Mouse (Mus musculus) midbrain, embryonic 15.5 days (tissue): ENCODE measurements around the gene Nrg3. TPM values are rescaled to one million over a fixed set of nuclear protein-coding genes. Genes with fewer than 3 reads are reported as not detected.

Experiments used
- ATAC-seq: fragments of 200-750 bp; cut with Nextera tagmentation; replicated peaks from 2 replicates; pipeline ENCODE4 v1.8.0; 2017; ENCODE audit warnings: moderate TSS enrichment
- H3K27ac ChIP-seq: fragments of 300-500 bp; sonication (generic); 2 replicates; pipeline ENCODE4 v1.5.1; 2015; ENCODE audit warnings: mild to moderate bottlenecking, inconsistent platforms
- H3K27me3 ChIP-seq: fragments of 300-500 bp; sonication (generic); replicated peaks from 2 replicates; pipeline ENCODE4 v1.6.1; 2015; ENCODE audit warnings: inconsistent platforms
- H3K36me3 ChIP-seq: fragments of 300-500 bp; sonication (generic); replicated peaks from 2 replicates; pipeline ENCODE4 v1.6.1; 2015; ENCODE audit warnings: inconsistent platforms
- H3K4me1 ChIP-seq: fragments of 300-500 bp; sonication (generic); 2 replicates; pipeline ENCODE4 v1.6.1; 2015; ENCODE audit warnings: inconsistent platforms
- H3K4me2 ChIP-seq: fragments of 300-500 bp; sonication (generic); 2 replicates; pipeline ENCODE4 v1.6.1; 2015; ENCODE audit warnings: inconsistent platforms, mild to moderate bottlenecking, moderate library complexity
- H3K4me3 ChIP-seq: fragments of 300-500 bp; sonication (generic); 2 replicates; pipeline ENCODE4 v1.5.1; 2015; ENCODE audit warnings: mild to moderate bottlenecking, inconsistent platforms
- H3K9ac ChIP-seq: fragments of 300-500 bp; sonication (generic); 2 replicates; pipeline ENCODE4 v1.6.1; 2015; ENCODE audit warnings: mild to moderate bottlenecking, inconsistent platforms
- H3K9me3 ChIP-seq: fragments of 300-500 bp; sonication (generic); 2 replicates; pipeline ENCODE4 v1.6.1; 2016; ENCODE audit warnings: inconsistent platforms
- WGBS: fragments of 180-500 bp; shearing (Covaris S2); methylation state at CpG from one replicate; pipeline ENCODE4 v1.1.7; 2015; ENCODE audit warnings: mixed read lengths; 5-methylcytosine and 5-hydroxymethylcytosine counted together
- polyA plus RNA-seq: library from polyadenylated mRNA; unstranded; fragments of >200 nt; fragmentation: Nextera tagmentation; extraction: Ambion mirVana; gene quantifications from 2 replicates; pipeline ENCODE4 v1.2.1, GENCODE M21; 2015

Gene Nrg3
- polyA plus RNA-seq, 1 experiment from 2014 or later = 17.2 TPM

DNA sequence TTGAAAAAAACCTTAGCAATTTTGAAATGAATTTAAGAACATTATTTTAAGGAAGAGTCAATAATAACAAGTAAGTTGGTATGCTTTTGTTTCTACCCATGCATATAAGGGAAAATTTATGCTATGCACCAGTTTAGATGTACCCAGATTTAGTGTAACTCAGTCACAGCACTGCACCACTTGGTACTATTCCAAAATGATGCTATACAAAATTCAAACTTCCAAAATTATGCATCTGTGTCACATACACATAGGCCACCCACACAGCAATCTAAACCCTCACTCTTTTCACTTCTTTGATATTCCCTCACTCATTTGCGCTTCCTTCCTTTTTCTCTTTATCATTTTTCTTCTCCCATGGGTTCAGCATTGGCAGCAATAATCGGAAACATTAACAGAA lies 116.6 kb downstream of the Nrg3 start:
- H3K4me1 ChIP-seq = no peaks in the 10 kb centered on the region
- no peak overlapping the region for H3K4me3 ChIP-seq
- H3K9me3 ChIP-seq = no peaks in the 10 kb centered on the region
- no peak overlapping the region for H3K27ac ChIP-seq
- no peaks in the 10 kb centered on the region for H3K27me3 ChIP-seq
- no peak for ATAC-seq
- no peak overlapping the region for H3K9ac ChIP-seq
- no peak overlapping the region for H3K4me2 ChIP-seq
- WGBS = 89% methylated on average over 2 of the region's 2 CpGs
- no peaks in the 10 kb centered on the region for H3K36me3 ChIP-seq

DNA sequence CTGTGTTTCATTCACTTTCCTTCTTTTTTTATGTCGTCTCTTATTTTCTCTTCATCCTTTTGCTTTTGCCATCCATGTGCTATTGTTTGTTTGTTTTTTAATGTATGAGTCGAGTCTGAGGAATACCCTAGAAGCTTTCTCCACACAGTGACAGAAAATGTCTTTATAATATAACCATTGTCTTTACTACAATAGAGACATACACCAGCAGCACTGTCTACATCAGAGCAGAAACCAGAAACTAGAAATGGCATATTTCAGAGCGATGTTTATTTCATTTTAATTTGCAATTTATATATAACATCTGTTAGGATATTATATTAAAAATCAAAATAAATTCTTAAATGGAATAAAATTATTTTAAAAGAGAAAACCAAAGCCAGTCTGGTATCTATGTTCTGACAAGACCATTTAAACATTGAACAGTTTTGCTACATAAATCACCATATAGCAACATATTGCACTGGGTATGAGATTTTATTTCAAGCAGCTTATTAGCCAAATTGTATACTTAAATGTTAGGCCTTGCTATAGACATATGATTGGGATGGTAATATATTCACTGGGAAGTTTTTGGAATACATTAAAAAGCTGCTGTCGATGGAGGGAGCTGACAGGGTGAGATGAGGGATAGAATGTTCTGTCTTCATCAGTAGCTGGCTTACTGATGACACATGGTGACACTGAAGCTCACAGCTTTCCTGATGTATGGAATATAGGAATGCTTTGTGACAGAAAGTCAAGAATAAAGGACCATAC lies 120.7 kb downstream of the Nrg3 start:
- H3K27ac ChIP-seq = no peak overlapping the region

DNA sequence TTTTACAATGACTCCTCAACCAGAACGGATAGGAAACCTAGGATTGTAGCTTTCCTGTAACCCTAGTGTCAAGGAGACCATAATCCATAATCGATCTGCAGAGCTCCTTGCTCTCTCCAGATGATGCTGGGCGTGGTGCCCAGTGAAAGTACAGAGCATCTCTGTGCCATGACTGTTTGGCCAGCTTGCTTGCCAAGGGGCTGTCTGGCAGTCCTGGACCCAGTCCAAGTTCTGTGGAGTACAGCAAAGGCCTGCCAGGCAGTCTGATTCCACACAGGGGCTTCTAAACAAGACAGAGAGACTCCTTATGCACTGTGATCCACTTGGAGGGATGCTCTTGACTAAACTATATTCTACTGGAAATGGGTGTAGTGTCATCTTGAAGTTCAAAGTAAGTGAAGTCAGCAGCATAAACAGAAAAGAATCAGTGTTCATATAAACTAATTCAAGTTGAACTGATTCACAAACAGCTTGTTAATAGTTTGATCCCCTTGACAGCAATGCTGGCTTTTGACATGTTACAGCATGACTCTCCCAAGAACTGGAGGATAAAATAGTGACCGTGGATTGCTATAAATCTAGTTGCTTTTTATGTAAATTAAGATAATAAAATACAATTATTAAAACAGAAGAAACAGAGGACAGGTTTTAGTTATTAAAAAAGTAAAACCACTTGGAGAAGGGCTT lies 155.3 kb downstream of the Nrg3 start:
- no peak overlapping the region for H3K4me2 ChIP-seq
- H3K36me3 ChIP-seq = no peaks in the 10 kb centered on the region
- H3K4me1 ChIP-seq = no peaks in the 10 kb centered on the region
- H3K27ac ChIP-seq = no peak overlapping the region
- WGBS = 57% methylated on average over 4 of the region's 4 CpGs
- no peaks in the 10 kb centered on the region for H3K9me3 ChIP-seq
- peak; percentile 87 for ATAC-seq
- no peak overlapping the region for H3K4me3 ChIP-seq
- no peak overlapping the region for H3K9ac ChIP-seq
- H3K27me3 ChIP-seq = no peaks in the 10 kb centered on the region

More for the DNA sequence above, 120.7 kb downstream of the Nrg3 start:
- no peak for ATAC-seq
- H3K9ac ChIP-seq = no peak overlapping the region
- 69% methylated on average over 4 of the region's 4 CpGs for WGBS
- H3K9me3 ChIP-seq = no peaks in the 10 kb centered on the region
- H3K4me1 ChIP-seq = no peaks in the 10 kb centered on the region
- no peak overlapping the region for H3K4me2 ChIP-seq
- no peaks in the 10 kb centered on the region for H3K36me3 ChIP-seq
- H3K27me3 ChIP-seq = no peaks in the 10 kb centered on the region
- H3K4me3 ChIP-seq = no peak overlapping the region

DNA sequence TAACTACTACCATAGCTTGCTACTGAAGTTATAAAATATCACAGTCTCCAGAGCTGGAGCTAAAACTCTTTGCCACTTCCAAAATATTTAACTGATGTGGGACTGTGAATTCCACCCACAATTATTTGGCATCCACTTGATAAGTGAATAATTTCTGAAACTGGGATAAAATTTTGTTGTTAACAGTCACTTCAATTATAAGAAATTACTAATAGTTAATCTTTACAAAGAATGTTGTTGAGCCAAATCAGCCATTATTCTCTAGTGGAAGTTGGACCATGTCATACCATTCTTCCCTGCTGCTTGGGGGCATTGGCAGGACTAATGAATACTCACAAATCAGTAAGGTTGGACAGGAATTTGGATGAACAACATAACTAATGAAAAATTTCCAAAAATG lies 158.8 kb downstream of the Nrg3 start:
- Histone ChIP-seq H3K4me3 (no peak overlapping the region), H3K36me3 (no peaks in the 10 kb centered on the region), H3K9ac (no peak overlapping the region), H3K9me3 (no peaks in the 10 kb centered on the region), H3K4me1 (no peaks in the 10 kb centered on the region), H3K4me2 (no peak overlapping the region), H3K27ac (no peak overlapping the region), H3K27me3 (no peaks in the 10 kb centered on the region)
- ATAC-seq = no peak

DNA sequence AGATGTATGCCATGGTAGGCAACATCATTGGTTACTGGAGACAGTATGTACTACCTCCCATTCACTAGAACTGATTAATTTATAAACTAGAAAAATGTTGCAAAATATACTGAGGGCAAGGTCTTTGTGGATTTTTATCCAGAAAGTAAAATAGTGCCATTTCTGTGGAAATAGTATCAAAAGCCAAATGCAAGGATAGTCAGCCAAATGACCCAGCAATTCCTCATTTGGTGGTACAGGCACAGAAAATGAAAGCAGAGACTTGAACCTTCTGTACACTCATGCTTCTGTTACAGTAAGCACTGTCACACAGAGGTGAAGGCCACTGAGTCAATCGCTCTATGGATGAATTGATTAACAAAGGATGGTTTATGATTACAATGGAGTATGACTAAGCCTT lies 207.8 kb downstream of the Nrg3 start:
- ATAC-seq = no peak
- Histone ChIP-seq H3K4me1 (no peaks in the 10 kb centered on the region), H3K9ac (no peak overlapping the region), H3K27ac (no peak overlapping the region), H3K4me3 (no peak overlapping the region), H3K27me3 (no peaks in the 10 kb centered on the region), H3K9me3 (no peaks in the 10 kb centered on the region), H3K36me3 (no peaks in the 10 kb centered on the region), H3K4me2 (no peak overlapping the region)
- 86% methylated on average over 1 of the region's 1 CpGs for WGBS

DNA sequence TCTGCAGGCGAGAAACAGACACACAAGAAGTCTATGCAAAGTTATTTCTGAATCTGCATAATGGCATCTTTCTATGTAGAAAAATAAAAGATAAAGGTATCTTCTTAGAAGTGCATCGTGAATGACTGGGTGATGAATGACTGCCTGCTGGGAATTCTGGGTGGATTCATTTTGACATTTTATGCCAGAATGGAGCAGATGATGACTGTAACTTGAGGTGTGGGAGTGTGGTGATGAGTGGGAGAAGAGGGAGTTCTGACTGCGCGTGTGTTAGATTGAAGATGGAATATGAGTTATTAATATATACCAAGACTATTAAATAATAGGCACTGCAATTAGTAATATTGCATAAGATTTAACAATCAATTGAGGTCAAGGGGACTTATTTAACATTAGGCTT lies 208.5 kb downstream of the Nrg3 start:
- Histone ChIP-seq H3K4me3 (no peak overlapping the region), H3K9me3 (no peaks in the 10 kb centered on the region), H3K36me3 (no peaks in the 10 kb centered on the region), H3K27me3 (no peaks in the 10 kb centered on the region), H3K4me1 (no peaks in the 10 kb centered on the region), H3K27ac (no peak overlapping the region), H3K4me2 (no peak overlapping the region), H3K9ac (no peak overlapping the region)
- ATAC-seq = no peak
- 91% methylated on average over 4 of the region's 4 CpGs for WGBS

DNA sequence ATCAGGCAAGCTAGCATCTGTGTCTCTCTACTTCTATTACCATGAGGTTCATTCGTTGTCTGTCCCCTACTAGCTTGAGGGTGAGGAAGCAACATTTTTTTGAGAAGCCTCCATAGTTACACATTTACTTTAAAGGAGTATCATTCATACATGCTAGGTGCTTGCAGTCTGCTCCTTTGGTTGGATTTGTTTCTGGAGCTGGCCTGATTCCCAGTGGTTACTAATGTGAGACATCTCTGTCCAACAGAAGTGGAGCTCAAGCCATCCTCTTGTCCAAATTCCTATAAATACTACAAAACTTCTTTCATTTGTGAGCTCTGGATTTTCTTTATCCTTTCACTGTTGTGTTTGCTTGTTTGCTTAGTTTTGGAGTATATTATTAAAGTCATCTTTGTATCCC lies 211.9 kb downstream of the Nrg3 start:
- 78% methylated on average over 1 of the region's 1 CpGs for WGBS
- Histone ChIP-seq H3K36me3 (no peaks in the 10 kb centered on the region), H3K9me3 (no peaks in the 10 kb centered on the region), H3K9ac (no peak overlapping the region), H3K4me3 (no peak overlapping the region), H3K4me1 (no peaks in the 10 kb centered on the region), H3K27me3 (no peaks in the 10 kb centered on the region), H3K4me2 (no peak overlapping the region), H3K27ac (no peak overlapping the region)
- ATAC-seq = no peak

DNA sequence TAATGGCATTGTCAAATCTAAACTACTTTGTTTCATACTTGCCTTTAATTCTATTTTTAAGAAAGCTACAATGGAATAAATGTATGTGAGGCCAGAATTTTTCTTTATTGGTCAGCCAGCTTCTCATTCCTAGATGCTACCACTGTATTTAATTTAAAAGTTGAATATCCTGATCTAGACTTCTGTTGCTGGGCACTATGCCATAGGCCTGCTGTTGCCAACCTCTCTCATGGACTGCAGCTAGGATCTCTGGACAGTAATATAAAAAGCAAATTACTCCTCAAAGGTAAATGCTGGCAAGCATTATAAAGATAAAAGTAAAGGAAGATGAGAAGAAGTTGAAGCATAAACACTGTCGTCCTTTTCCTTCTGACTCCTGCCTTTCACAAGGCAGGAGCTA lies 217.5 kb downstream of the Nrg3 start:
- no peak overlapping the region for H3K4me2 ChIP-seq
- no peak overlapping the region for H3K4me3 ChIP-seq
- ATAC-seq = no peak
- H3K9ac ChIP-seq = no peak overlapping the region
- 48% methylated on average over 1 of the region's 1 CpGs for WGBS
- no peaks in the 10 kb centered on the region for H3K36me3 ChIP-seq
- H3K4me1 ChIP-seq = no peaks in the 10 kb centered on the region
- H3K27ac ChIP-seq = no peak overlapping the region
- H3K27me3 ChIP-seq = no peaks in the 10 kb centered on the region
- no peaks in the 10 kb centered on the region for H3K9me3 ChIP-seq

DNA sequence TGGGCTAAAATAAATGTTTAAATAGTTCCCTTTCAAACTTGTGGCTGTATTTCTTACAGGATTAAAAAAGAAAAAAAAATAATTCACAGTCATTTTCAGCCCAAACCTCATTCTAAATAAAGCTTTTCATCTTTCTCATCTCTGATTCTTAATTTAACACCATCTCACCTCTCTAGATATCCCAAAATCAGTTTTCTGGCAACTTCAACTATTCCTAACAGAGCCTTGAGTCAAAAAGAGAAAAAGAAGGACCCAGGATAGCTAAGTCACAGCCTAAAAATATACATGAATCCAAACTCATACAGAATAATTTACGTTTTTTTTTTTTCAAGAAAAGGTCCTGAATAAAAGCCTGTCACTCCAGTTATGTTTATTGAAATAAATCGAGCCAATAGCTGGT lies 232.6 kb downstream of the Nrg3 start:
- Histone ChIP-seq H3K9me3 (no peaks in the 10 kb centered on the region), H3K36me3 (no peaks in the 10 kb centered on the region)
- 71% methylated on average over 2 of the region's 2 CpGs for WGBS

DNA sequence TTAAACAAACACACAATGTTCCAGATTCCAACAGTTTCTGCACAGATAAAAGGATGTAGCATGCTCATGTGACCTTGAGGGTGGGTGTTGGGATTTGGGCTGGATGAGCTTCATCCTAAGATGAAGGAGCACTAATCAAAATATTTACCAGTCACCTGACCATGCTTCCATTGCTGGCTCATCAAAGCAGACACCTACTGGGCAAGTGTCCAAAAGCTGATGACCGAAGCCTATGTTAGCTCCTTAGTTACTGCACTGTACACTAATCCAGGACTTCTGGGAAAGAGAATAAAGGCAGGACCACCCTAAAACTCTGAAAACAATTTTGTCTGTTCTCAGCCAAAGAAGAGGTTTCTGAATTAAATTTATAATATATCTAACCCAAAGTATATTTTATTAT lies 261.4 kb downstream of the Nrg3 start:
- Histone ChIP-seq H3K9ac (no peak overlapping the region), H3K27me3 (no peaks in the 10 kb centered on the region), H3K27ac (no peak overlapping the region), H3K4me1 (no peaks in the 10 kb centered on the region), H3K4me2 (no peak overlapping the region), H3K4me3 (no peak overlapping the region), H3K36me3 (no peaks in the 10 kb centered on the region), H3K9me3 (no peaks in the 10 kb centered on the region)
- no peak for ATAC-seq
- WGBS = 63% methylated on average over 1 of the region's 1 CpGs

More for the DNA sequence above, 232.6 kb downstream of the Nrg3 start:
- no peaks in the 10 kb centered on the region for H3K4me1 ChIP-seq
- no peak for ATAC-seq
- H3K27ac ChIP-seq = no peak overlapping the region
- no peak overlapping the region for H3K4me2 ChIP-seq
- H3K27me3 ChIP-seq = no peaks in the 10 kb centered on the region
- H3K4me3 ChIP-seq = no peak overlapping the region
- no peak overlapping the region for H3K9ac ChIP-seq

DNA sequence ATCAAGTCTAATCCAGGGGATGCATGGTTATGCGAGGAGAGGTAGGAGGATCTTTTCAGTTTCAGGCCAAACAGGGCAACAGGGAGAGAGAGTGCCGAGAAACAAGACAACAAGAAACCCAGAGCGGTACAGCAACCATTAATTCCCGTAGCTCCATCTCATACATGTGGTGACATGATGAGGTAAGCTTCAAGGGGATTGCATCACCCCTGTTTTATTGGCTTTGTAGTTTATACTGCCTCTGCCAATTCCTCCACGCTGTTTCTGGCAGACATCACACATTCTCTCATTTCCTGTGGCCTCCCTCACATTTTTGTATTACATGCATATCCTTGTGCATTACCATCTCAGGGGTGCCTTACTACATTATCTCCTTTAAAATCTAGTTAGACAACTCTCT lies 280.9 kb downstream of the Nrg3 start:
- WGBS = 89% methylated on average over 5 of the region's 5 CpGs
- H3K9ac ChIP-seq = no peak overlapping the region
- ATAC-seq = no peak

DNA sequence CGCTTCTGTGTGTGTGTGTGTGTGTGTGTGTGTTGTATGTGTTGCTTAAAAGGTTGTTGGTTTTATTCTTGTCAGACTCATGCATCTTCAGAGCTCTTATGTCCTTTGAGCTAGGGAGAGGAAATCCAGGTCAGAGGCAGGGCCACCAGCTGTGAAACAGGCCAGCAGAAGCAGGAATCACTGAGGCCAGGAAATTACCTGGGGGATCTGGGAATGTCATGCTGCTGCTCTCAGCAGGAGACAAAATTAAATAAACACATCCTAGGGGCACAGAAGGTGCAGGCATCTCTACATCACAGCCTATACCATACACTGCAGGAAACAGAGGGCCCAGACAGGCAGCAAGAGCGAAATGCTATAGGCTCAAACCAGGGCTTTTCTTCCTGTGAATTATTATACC lies 299.2 kb downstream of the Nrg3 start:
- no peaks in the 10 kb centered on the region for H3K9me3 ChIP-seq
- 59% methylated on average over 2 of the region's 2 CpGs for WGBS
- no peaks in the 10 kb centered on the region for H3K36me3 ChIP-seq
- no peaks in the 10 kb centered on the region for H3K27me3 ChIP-seq
- peak overlapping the region; percentile 54 for H3K27ac ChIP-seq
- peak; percentile 70 for ATAC-seq
- H3K9ac ChIP-seq = no peak overlapping the region
- no peak overlapping the region for H3K4me2 ChIP-seq
- H3K4me1 ChIP-seq = peaks cover 3% of the 10 kb centered on the region; the same call in 1 of the 2 replicates
- no peak overlapping the region for H3K4me3 ChIP-seq

More for the DNA sequence above, 280.9 kb downstream of the Nrg3 start:
- Histone ChIP-seq H3K27me3 (no peaks in the 10 kb centered on the region), H3K36me3 (no peaks in the 10 kb centered on the region), H3K4me1 (no peaks in the 10 kb centered on the region), H3K4me3 (no peak overlapping the region), H3K9me3 (no peaks in the 10 kb centered on the region), H3K4me2 (no peak overlapping the region), H3K27ac (no peak overlapping the region)

DNA sequence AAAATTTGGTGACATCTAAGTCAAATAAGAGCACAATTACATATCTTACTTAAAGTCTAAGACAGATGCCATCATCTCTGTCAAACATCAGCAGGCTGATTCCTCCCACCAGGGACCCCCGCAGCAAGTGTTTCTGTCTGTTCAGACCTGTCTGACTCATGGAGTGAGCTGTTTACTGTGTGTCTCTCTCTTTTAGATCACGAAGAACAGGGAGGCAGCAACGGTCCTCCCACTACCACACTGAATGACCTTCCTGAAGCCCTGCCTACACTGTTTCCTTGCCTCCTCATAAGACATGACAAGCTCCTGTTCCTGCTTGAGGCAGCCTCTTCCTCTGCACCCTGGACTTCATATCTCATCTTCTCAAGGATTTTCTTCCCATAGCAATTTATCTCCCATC lies 312.7 kb downstream of the Nrg3 start:
- H3K4me1 ChIP-seq = no peaks in the 10 kb centered on the region
- no peaks in the 10 kb centered on the region for H3K9me3 ChIP-seq
- 77% methylated on average over 3 of the region's 3 CpGs for WGBS
- H3K36me3 ChIP-seq = no peaks in the 10 kb centered on the region
- no peak overlapping the region for H3K9ac ChIP-seq
- ATAC-seq = no peak
- no peak overlapping the region for H3K27ac ChIP-seq
- H3K4me2 ChIP-seq = no peak overlapping the region
- H3K4me3 ChIP-seq = no peak overlapping the region
- no peaks in the 10 kb centered on the region for H3K27me3 ChIP-seq
